Mouse (Mus musculus): ENCODE measurements around the gene Ghr.

- no peak for TF ChIP-seq POLR2A (IDR thresholded peaks at IDR 0.05; ENCODE audit: borderline replicate concordance, extremely low read depth, insufficient read depth, insufficient read length, poor library complexity, severe bottlenecking)
- peak; percentile 69; the same call in 1 of the 2 replicates for TF ChIP-seq CTCF (IDR thresholded peaks at IDR 0.05; ENCODE audit: borderline replicate concordance, extremely low read depth, insufficient read depth, insufficient read length)
Observed at GRCm38 (mm10) chr15:3441506-3442286, 141.6 kb downstream of the Ghr start.

Data from brain, embryonic 14.5 days (tissue).